Mouse (Mus musculus) adrenal gland, adult (tissue): ENCODE measurements around the gene Mov10l1.

ENCODE experiments used
- DNase-seq, 2 experiments: peaks; one replicate each; pipeline ENCODE4 v3.0.0; 2022 to 2023; ENCODE audit warnings: low spot score in 1 of 2; ENCODE audit not compliant: inconsistent age in 2 of 2

Gene Mov10l1

GRCm38 (mm10) chr15:89007781-89008180 lies 25.1 kb downstream of the Mov10l1 start:
- DNase-seq = no peak

- DNase-seq = no peak
Measured at GRCm38 (mm10) chr15:89016722-89017121, 34.0 kb downstream of the Mov10l1 start.

GRCm38 (mm10) chr15:89020085-89020484 lies 37.4 kb downstream of the Mov10l1 start:
- DNase-seq = no peak

GRCm38 (mm10) chr15:89020492-89020891 lies 37.8 kb downstream of the Mov10l1 start:
- DNase-seq = no peak

GRCm38 (mm10) chr15:89044381-89044780 lies 61.7 kb downstream of the Mov10l1 start:
- no peak for DNase-seq

GRCm38 (mm10) chr15:89046356-89046755 lies 63.6 kb downstream of the Mov10l1 start:
- DNase-seq = no peak

- DNase-seq = no peak
Measured at GRCm38 (mm10) chr15:89054666-89055065, 72.0 kb downstream of the Mov10l1 start.

- no peak for DNase-seq
Measured at GRCm38 (mm10) chr15:89058736-89059135, 76.0 kb downstream of the Mov10l1 start.

- DNase-seq = peak in 1 of 2 experiments; percentile 51
Measured at GRCm38 (mm10) chr15:89059161-89059931, 76.6 kb downstream of the Mov10l1 start, which contains the start of gene Panx2. Gene Panx2, plus strand, starts transcription at chr15:89059734.

GRCm38 (mm10) chr15:89060032-89060681 lies 77.4 kb downstream of the Mov10l1 start:
- DNase-seq = peak; percentile 21 to 54

GRCm38 (mm10) chr15:89060811-89061460 lies 78.2 kb downstream of the Mov10l1 start:
- no peak for DNase-seq

GRCm38 (mm10) chr15:89061761-89062517 lies 79.2 kb downstream of the Mov10l1 start:
- DNase-seq = no peak

- peak in 1 of 2 experiments; percentile 16 for DNase-seq
Measured at GRCm38 (mm10) chr15:89062518-89062910, 79.8 kb downstream of the Mov10l1 start.

- no peak for DNase-seq
Measured at GRCm38 (mm10) chr15:89063001-89063400, 80.3 kb downstream of the Mov10l1 start.

GRCm38 (mm10) chr15:89063536-89063935 lies 80.8 kb downstream of the Mov10l1 start:
- DNase-seq = no peak

GRCm38 (mm10) chr15:89064891-89065290 lies 82.2 kb downstream of the Mov10l1 start:
- DNase-seq = no peak

- peak in 1 of 2 experiments; percentile 21 for DNase-seq
Measured at GRCm38 (mm10) chr15:89067609-89068008, 84.9 kb downstream of the Mov10l1 start.

GRCm38 (mm10) chr15:89068226-89068625 lies 85.5 kb downstream of the Mov10l1 start:
- DNase-seq = no peak

- no peak for DNase-seq
Measured at GRCm38 (mm10) chr15:89069336-89069840, 86.7 kb downstream of the Mov10l1 start.

GRCm38 (mm10) chr15:89070606-89071005 lies 87.9 kb downstream of the Mov10l1 start:
- DNase-seq = peak in 1 of 2 experiments; percentile 31
